Mouse (Mus musculus): ENCODE data around the gene Mapk11. TPM values are rescaled to one million over a fixed set of nuclear protein-coding genes. Genes with fewer than 3 reads are reported as not detected.

The Mapk11 gene
- total and polyA plus RNA-seq, 2 experiments from 2014 or later: 19.3 to 34.8 TPM

- H3K4me1 ChIP-seq (ENCODE audit: insufficient read depth, low read length): peaks cover 8% of the 10 kb centered on the region; the same call in 1 of the 2 replicates
- TF ChIP-seq CTCF (IDR thresholded peaks at IDR 0.05): no peak
- DNase-seq (ENCODE audit: low spot score): no peak
- H3K9ac ChIP-seq (replicated peaks; ENCODE audit: low read length, poor library complexity, severe bottlenecking): no peak overlapping the region
- no peaks in the 10 kb centered on the region for H3K9me3 ChIP-seq (ENCODE audit: low read length)
- no peak overlapping the region for H3K27ac ChIP-seq (ENCODE audit: low read depth, low read length)
- H3K27me3 ChIP-seq (ENCODE audit: insufficient read depth, low read length): no peaks in the 10 kb centered on the region
- H3K4me3 ChIP-seq (ENCODE audit: low read depth, low read length): no peak overlapping the region
- no peaks in the 10 kb centered on the region for H3K36me3 ChIP-seq (ENCODE audit: insufficient read depth, low read length)
- no peak for ATAC-seq (ENCODE audit: low FRiP score)
- H3K4me2 ChIP-seq (ENCODE audit: low read depth, low read length, poor library complexity, severe bottlenecking): no peak overlapping the region
Measured at GRCm38 (mm10) chr15:89130245-89130644, 19.2 kb downstream of the Mapk11 start.

DNA sequence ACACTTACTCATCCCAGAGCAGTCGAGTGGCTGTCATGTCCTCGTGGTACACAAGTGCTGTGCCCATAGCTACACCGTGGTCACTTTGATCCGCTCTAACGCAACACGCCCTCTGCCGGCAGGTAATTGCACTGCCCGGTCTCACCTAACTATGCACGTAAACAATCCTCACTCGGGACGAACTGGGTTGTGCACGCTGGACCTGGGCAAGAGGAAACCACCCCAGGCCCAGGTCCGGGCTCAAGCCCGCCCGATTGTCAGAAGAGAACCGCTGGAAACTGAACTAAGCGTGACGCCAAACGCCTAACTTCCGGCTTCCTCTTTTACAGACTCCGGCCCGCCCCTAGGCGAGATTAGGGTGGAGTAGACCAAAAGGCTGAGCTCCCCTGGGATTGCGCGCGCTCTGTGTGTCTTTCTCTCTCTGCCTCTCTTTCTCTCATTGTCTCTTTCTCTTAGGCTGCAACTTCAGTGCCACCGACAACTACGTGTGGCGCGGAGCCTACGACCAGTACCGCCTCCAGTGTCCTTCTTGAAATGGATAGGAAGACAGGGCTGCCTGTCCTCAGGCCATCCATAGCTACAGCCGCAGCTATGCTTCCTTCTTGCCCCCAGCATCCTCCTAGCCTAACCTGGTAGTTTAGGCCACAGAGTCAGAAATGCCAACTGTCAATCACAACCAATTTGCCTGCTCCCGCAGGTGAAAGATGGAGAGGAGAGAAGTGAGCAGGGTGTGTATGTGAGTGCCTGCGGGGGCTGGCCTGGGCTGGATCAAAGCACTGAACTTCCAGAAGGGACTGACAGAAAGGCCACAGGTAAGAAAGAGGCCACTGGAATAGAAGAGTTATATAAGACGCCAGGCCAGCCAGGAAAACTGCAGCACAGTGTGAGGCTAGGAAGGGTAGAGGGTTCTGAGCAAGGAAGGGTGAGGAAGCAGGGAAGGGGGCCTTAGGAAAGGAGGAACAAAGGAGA, 20.8 kb downstream of the Mapk11 start, which contains the start of gene Hdac10:
Hdac10 (minus strand) TSS at position 319 of the 969 bp plus-strand sequence.
- peak; percentile 91 for TF ChIP-seq CTCF (IDR thresholded peaks at IDR 0.05)
- peak; percentile 85 for DNase-seq (ENCODE audit: low spot score)
- WGBS: 4% methylated on average over 36 of the region's 36 CpGs
- H3K4me1 ChIP-seq (ENCODE audit: insufficient read depth, low read length): peaks cover 12% of the 10 kb centered on the region
- H3K9ac ChIP-seq (replicated peaks; ENCODE audit: low read length, poor library complexity, severe bottlenecking): peak within 1 kb of the TSS; percentile 63
- no peaks in the 10 kb centered on the region for H3K9me3 ChIP-seq (ENCODE audit: low read length)
- peak within 1 kb of the TSS; percentile 55 for H3K4me3 ChIP-seq (ENCODE audit: low read depth, low read length)
- peak within 1 kb of the TSS; percentile 73 for H3K27ac ChIP-seq (ENCODE audit: low read depth, low read length)
- peak; percentile 83 for ATAC-seq (ENCODE audit: low FRiP score)
- no peaks in the 10 kb centered on the region for H3K36me3 ChIP-seq (ENCODE audit: insufficient read depth, low read length)
- no peaks in the 10 kb centered on the region for H3K27me3 ChIP-seq (ENCODE audit: insufficient read depth, low read length)
- peak within 1 kb of the TSS; percentile 75 for H3K4me2 ChIP-seq (ENCODE audit: low read depth, low read length, poor library complexity, severe bottlenecking)

DNA sequence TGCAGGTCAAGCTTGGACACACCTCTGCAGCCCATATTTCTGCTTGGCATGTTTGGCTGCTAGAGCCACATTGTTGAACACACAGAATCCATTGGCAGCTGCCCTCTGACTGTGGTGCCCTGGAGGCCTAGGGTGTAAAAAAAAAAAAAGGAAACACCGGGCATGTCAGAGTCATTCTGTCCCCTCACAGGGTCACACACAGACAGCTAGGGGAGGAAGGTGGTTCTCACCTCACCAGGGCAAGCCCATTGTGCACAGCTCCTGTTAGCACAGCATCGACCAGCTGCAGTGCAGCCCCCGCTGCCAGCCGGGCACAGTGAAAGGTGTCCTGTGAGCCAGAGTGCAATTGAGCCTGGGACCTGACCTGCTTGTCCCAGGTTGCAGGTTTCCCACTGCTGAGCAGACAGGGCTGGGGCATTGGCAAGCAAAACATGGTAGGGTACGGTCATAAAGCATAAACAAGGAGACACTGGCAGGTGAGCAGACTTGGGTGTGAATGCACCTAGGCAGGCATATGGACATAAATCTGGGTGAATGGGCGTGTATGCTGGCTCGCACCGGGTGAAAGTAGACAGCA, 22.0 kb downstream of the Mapk11 start:
- ATAC-seq (ENCODE audit: low FRiP score) (no peak), DNase-seq (ENCODE audit: low spot score) (no peak)
- H3K9ac ChIP-seq (replicated peaks; ENCODE audit: low read length, poor library complexity, severe bottlenecking): peak overlapping the region; percentile 63; the same call in 1 of the 2 replicates
- no peaks in the 10 kb centered on the region for H3K27me3 ChIP-seq (ENCODE audit: insufficient read depth, low read length)
- no peak overlapping the region for H3K27ac ChIP-seq (ENCODE audit: low read depth, low read length)
- peak overlapping the region; percentile 75 for H3K4me2 ChIP-seq (ENCODE audit: low read depth, low read length, poor library complexity, severe bottlenecking)
- H3K36me3 ChIP-seq (ENCODE audit: insufficient read depth, low read length): no peaks in the 10 kb centered on the region
- WGBS: 86% methylated on average over 8 of the region's 8 CpGs
- H3K4me1 ChIP-seq (ENCODE audit: insufficient read depth, low read length): peaks cover 15% of the 10 kb centered on the region
- no peaks in the 10 kb centered on the region for H3K9me3 ChIP-seq (ENCODE audit: low read length)
- no peak for TF ChIP-seq CTCF (IDR thresholded peaks at IDR 0.05)
- H3K4me3 ChIP-seq (ENCODE audit: low read depth, low read length): peak overlapping the region; percentile 55; the same call in 1 of the 2 replicates

- H3K4me1 ChIP-seq (ENCODE audit: insufficient read depth, low read length): peaks cover 15% of the 10 kb centered on the region
- no peak overlapping the region for H3K9ac ChIP-seq (replicated peaks; ENCODE audit: low read length, poor library complexity, severe bottlenecking)
- 88% methylated on average over 8 of the region's 8 CpGs for WGBS
- H3K4me2 ChIP-seq (ENCODE audit: low read depth, low read length, poor library complexity, severe bottlenecking): no peak overlapping the region
- DNase-seq (ENCODE audit: low spot score): no peak
- H3K27ac ChIP-seq (ENCODE audit: low read depth, low read length): no peak overlapping the region
- no peaks in the 10 kb centered on the region for H3K36me3 ChIP-seq (ENCODE audit: insufficient read depth, low read length)
- H3K4me3 ChIP-seq (ENCODE audit: low read depth, low read length): no peak overlapping the region
- no peak for ATAC-seq (ENCODE audit: low FRiP score)
- no peaks in the 10 kb centered on the region for H3K9me3 ChIP-seq (ENCODE audit: low read length)
- no peak for TF ChIP-seq CTCF (IDR thresholded peaks at IDR 0.05)
- no peaks in the 10 kb centered on the region for H3K27me3 ChIP-seq (ENCODE audit: insufficient read depth, low read length)
Measured at GRCm38 (mm10) chr15:89126622-89127021, 22.8 kb downstream of the Mapk11 start.

- H3K9ac ChIP-seq (replicated peaks; ENCODE audit: low read length, poor library complexity, severe bottlenecking): no peak overlapping the region
- H3K4me2 ChIP-seq (ENCODE audit: low read depth, low read length, poor library complexity, severe bottlenecking): no peak overlapping the region
- no peak for TF ChIP-seq CTCF (IDR thresholded peaks at IDR 0.05)
- ATAC-seq (ENCODE audit: low FRiP score) (no peak), DNase-seq (ENCODE audit: low spot score) (no peak)
- H3K27me3 ChIP-seq (ENCODE audit: insufficient read depth, low read length): no peaks in the 10 kb centered on the region
- H3K9me3 ChIP-seq (ENCODE audit: low read length): no peaks in the 10 kb centered on the region
- peaks cover 15% of the 10 kb centered on the region for H3K4me1 ChIP-seq (ENCODE audit: insufficient read depth, low read length)
- WGBS: 96% methylated on average over 9 of the region's 9 CpGs
- no peak overlapping the region for H3K27ac ChIP-seq (ENCODE audit: low read depth, low read length)
- H3K4me3 ChIP-seq (ENCODE audit: low read depth, low read length): no peak overlapping the region
- H3K36me3 ChIP-seq (ENCODE audit: insufficient read depth, low read length): no peaks in the 10 kb centered on the region
Measured at GRCm38 (mm10) chr15:89125351-89125750, 24.1 kb downstream of the Mapk11 start.

DNA sequence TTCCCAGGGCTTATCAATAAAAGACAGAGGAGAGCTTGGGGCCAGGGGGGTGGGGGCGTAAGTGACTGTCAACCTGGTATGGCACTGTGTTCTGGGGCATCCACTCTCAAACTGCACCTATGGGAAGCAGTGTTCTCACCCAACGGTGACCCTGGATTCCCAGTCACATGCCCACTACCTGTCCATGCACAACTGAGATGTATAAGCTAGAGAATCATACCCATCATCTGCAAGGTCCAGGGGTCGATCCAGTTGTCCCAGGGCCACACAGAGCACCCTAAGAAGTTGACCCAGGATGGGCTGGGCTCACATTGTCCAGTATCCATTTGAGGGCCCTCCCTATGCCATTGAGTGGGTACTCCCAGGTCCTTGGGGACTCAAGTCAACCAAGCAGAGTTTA, 25.1 kb downstream of the Mapk11 start:
- Histone ChIP-seq H3K9ac (replicated peaks; ENCODE audit: low read length, poor library complexity, severe bottlenecking) (no peak overlapping the region; the same call in 1 of the 2 replicates), H3K4me2 (ENCODE audit: low read depth, low read length, poor library complexity, severe bottlenecking) (no peak overlapping the region), H3K4me1 (ENCODE audit: insufficient read depth, low read length) (peaks cover 17% of the 10 kb centered on the region), H3K4me3 (ENCODE audit: low read depth, low read length) (no peak overlapping the region), H3K9me3 (ENCODE audit: low read length) (no peaks in the 10 kb centered on the region), H3K27me3 (ENCODE audit: insufficient read depth, low read length) (no peaks in the 10 kb centered on the region), H3K36me3 (ENCODE audit: insufficient read depth, low read length) (peaks cover 3% of the 10 kb centered on the region; the same call in 1 of the 2 replicates), H3K27ac (ENCODE audit: low read depth, low read length) (peak overlapping the region; percentile 87; the same call in 1 of the 2 replicates)
- TF ChIP-seq CTCF (IDR thresholded peaks at IDR 0.05): no peak
- 90% methylated on average over 3 of the region's 3 CpGs for WGBS
- ATAC-seq (ENCODE audit: low FRiP score) (no peak), DNase-seq (ENCODE audit: low spot score) (no peak)

Measured in midbrain, postnatal 0 days (tissue).